Mouse (Mus musculus) erythroblast, embryonic 14.5 days (primary cell): ENCODE data around the gene Atp6v1e2. TPM values are rescaled to one million over a fixed set of nuclear protein-coding genes. Genes with fewer than 3 reads are reported as not detected.

Source experiments
- H3K27me3 ChIP-seq: 2 replicates; pipeline ENCODE4 v1.6.1; 2012; ENCODE audit warnings: inconsistent platforms; ENCODE audit not compliant: control insufficient read depth
- H3K36me3 ChIP-seq: 2 replicates; pipeline ENCODE4 v1.6.1; 2012; ENCODE audit warnings: mild to moderate bottlenecking, inconsistent platforms; ENCODE audit not compliant: control insufficient read depth
- H3K4me1 ChIP-seq: 2 replicates; pipeline ENCODE4 v1.6.1; 2012; ENCODE audit warnings: inconsistent platforms; ENCODE audit not compliant: control insufficient read depth
- H3K4me3 ChIP-seq: replicated peaks from 2 replicates; pipeline ENCODE3; 2012; ENCODE audit warnings: moderate library complexity, mild to moderate bottlenecking, inconsistent platforms
- H3K9me3 ChIP-seq: 2 replicates; pipeline ENCODE4 v1.6.1; 2012; ENCODE audit warnings: low read length, inconsistent platforms, mixed read lengths; ENCODE audit not compliant: control insufficient read depth
- GATA1 ChIP-seq: IDR thresholded peaks from 2 replicates; pipeline ENCODE4 v1.6.1; 2012; ENCODE audit warnings: low read length, inconsistent platforms, mixed read lengths
- TAL1 ChIP-seq: IDR thresholded peaks from 3 replicates; pipeline ENCODE4 v1.6.1; 2012; ENCODE audit warnings: low read length, inconsistent platforms, mixed read lengths
- polyA plus RNA-seq: library from polyadenylated mRNA; stranded (reverse); fragments of >175 nt; gene quantifications from 2 replicates; pipeline ENCODE4 v1.2.3, GENCODE M21; 2012

The Atp6v1e2 gene
- polyA plus RNA-seq, 1 experiment, result not detected

DNA sequence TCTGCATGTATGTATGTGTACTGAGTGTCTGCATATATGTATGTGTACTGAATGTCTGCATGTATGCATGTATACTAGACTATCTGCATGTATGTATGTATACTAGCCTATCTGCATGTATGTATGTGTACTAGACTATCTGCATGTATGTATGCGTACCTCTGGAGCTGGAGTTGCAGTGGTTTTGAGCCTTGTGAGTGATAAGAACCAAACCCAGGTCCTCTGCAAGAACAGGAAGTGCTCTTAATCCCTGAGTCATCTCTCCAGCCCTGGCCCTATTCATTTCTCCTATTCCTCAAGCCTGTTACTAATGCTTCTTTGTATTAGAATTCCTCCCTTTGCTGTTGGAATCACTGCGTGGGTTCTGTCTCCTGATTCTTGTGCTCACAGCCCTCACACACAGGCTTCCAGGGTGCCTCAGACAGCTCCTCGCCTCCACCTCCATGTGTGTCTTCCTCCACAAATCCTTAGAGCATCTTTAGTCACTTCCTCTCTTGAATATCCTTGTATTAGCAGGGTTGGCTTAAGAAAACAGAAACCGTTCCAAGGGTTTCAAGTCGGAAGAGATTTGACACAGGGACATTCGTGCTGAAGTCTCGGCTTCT, 34.6 kb downstream of the Atp6v1e2 start:
- H3K4me1 ChIP-seq, result no peaks in the 10 kb centered on the region
- H3K36me3 ChIP-seq, result no peaks in the 10 kb centered on the region
- no peaks in the 10 kb centered on the region for H3K9me3 ChIP-seq
- H3K27me3 ChIP-seq, result no peaks in the 10 kb centered on the region
- TF ChIP-seq GATA1 (no peak), TAL1 (no peak)
- H3K4me3 ChIP-seq, result no peak overlapping the region

DNA sequence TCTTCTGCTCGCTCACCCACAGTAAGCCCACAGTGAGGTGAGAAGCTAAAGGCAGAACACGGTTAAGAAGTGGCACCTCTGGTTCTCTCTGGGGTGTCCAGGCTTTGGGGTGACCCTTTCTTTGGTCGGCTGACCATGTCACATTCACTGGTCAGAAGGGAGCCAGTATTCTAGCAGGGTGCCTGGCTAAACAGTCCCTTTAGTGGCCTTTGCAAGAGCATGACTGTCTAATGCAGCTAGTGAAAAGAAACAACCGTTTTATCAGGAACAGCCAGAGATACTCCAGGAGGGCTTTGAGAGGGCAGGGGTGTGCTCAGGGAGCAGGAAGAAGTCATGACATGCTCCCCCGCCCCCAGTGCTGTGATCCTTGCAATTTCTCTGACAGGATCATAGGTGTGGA, 36.4 kb downstream of the Atp6v1e2 start:
- Histone ChIP-seq H3K4me3 (no peak overlapping the region), H3K36me3 (no peaks in the 10 kb centered on the region), H3K4me1 (no peaks in the 10 kb centered on the region), H3K9me3 (no peaks in the 10 kb centered on the region), H3K27me3 (no peaks in the 10 kb centered on the region)
- TF ChIP-seq GATA1 (no peak), TAL1 (no peak)

DNA sequence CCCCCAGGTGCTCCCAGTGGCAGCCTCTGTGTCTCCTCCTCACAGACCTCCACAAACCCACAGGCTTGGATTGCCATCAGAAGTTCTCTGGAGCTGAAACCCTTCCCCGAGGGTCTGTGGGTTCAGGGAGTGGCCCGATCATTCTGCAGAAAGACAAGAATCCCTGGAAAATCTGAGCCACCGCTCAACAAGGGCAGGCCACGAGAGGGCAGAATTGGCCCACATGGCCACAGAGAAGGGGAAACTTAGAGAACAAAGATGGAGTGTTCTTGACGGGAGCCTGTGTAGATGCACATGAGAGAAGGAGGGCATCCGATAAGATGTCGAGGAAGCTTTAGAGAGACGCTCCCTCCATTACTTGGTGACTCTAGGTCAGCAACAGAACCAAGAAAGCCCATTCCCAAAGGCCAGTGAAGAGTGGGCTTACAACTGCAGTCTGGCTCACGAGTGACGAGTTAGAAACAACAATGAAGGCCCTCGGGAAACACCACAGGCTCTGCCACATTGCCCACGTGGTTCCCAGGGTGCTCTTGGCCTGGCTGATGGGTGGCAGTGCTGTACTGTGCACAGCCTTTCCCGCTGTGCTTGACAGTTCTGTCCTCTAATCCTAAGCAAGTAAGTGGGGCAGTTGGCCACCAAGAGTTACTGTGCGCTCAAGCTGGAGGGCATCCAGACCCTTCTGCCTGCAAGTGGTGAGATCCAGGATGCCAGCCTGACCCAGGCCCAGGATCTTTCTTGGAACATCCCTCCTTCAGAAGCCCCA, 37.8 kb downstream of the Atp6v1e2 start:
- H3K9me3 ChIP-seq, result no peaks in the 10 kb centered on the region
- H3K4me1 ChIP-seq, result no peaks in the 10 kb centered on the region
- no peak for TF ChIP-seq GATA1
- TF ChIP-seq TAL1, result no peak
- H3K4me3 ChIP-seq, result no peak overlapping the region
- no peaks in the 10 kb centered on the region for H3K36me3 ChIP-seq
- no peaks in the 10 kb centered on the region for H3K27me3 ChIP-seq

DNA sequence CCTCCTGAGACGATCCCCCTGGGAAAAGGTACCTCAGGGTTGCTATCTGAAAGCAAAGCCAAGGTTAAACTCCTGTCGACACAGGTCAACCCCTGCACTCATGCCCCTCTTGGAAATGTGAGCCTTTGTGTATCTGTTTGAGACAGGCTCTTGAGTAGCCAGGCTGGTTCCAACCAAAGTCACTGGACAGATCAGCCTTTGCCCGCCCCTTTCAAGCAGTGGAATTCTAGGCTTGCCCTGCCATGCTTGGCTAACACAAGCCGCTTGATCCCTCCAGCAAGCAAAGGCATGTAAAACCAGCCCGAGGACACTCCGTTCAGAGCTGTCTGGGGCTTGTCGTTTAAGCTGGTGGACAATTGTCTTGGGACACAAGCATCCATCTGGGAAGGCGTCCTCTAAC, 39.4 kb downstream of the Atp6v1e2 start:
- Histone ChIP-seq H3K4me3 (no peak overlapping the region), H3K9me3 (no peaks in the 10 kb centered on the region), H3K4me1 (no peaks in the 10 kb centered on the region), H3K36me3 (no peaks in the 10 kb centered on the region), H3K27me3 (no peaks in the 10 kb centered on the region; the same call in 1 of the 2 replicates)
- TF ChIP-seq GATA1 (no peak), TAL1 (no peak)

DNA sequence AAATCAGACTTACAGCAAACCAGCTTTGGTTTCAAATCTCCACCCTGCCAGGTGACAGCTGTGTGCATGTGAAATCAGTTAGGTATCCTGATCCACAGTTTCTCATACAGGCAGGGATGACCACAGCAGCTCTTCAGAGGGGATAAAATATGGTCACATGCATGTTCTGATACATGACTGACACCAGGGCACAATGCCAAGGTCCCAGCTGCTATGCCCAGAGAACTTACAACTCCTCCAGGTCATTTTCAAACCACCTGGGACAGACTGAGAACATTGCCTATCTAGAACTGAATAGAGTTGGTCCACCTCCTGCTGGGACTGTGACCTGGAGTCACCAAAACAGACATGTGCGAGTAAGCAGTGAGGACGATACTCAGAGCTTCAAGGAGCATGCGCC, 40.6 kb downstream of the Atp6v1e2 start:
- H3K9me3 ChIP-seq, result no peaks in the 10 kb centered on the region
- no peaks in the 10 kb centered on the region for H3K4me1 ChIP-seq

DNA sequence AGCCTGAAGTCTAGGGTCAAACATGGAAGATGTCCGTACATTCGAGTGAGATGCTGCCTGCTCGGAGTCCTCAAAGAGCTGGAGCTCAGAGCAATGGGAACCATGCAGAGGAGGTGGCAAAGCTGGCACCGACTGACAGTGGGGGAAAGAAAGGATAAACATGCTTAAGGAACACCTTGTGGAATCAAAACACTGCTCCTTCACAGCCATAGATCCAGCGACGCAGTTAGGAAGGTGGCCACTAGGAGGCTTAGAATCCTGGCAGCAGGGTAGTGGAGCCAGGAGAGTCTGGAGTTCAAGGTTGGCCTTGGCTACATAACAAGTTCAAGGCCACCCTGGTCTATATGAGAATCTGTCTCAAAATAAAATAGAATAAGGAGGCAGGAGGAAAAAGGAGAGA, 41.1 kb downstream of the Atp6v1e2 start:
- Histone ChIP-seq H3K27me3 (no peaks in the 10 kb centered on the region; the same call in 1 of the 2 replicates), H3K36me3 (no peaks in the 10 kb centered on the region), H3K4me3 (no peak overlapping the region), H3K4me1 (no peaks in the 10 kb centered on the region), H3K9me3 (no peaks in the 10 kb centered on the region)
- no peak for TF ChIP-seq GATA1
- no peak for TF ChIP-seq TAL1

More for the DNA sequence above, 40.6 kb downstream of the Atp6v1e2 start:
- Histone ChIP-seq H3K36me3 (no peaks in the 10 kb centered on the region), H3K4me3 (no peak overlapping the region), H3K27me3 (no peaks in the 10 kb centered on the region; the same call in 1 of the 2 replicates)
- TF ChIP-seq TAL1, result no peak
- TF ChIP-seq GATA1, result no peak

DNA sequence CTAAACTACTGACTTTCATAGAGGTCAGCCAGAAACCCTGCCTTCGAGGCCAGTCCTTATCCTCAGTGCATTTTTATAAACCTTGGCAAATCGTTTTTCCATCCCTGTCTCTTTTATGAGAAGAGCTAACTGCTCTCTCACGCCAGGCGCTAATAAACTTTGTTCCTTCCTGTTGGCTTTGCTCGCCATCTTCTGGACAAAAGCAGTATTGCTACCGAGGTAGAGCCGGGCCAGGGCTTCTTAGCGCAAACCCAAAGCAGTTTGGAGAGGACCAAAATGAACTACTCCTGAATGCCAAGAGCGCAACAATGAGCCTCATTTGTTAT, 41.6 kb downstream of the Atp6v1e2 start:
- H3K27me3 ChIP-seq, result no peaks in the 10 kb centered on the region; the same call in 1 of the 2 replicates
- no peaks in the 10 kb centered on the region for H3K4me1 ChIP-seq
- no peaks in the 10 kb centered on the region for H3K9me3 ChIP-seq
- no peak overlapping the region for H3K4me3 ChIP-seq
- no peak for TF ChIP-seq GATA1
- no peak for TF ChIP-seq TAL1
- H3K36me3 ChIP-seq, result no peaks in the 10 kb centered on the region

DNA sequence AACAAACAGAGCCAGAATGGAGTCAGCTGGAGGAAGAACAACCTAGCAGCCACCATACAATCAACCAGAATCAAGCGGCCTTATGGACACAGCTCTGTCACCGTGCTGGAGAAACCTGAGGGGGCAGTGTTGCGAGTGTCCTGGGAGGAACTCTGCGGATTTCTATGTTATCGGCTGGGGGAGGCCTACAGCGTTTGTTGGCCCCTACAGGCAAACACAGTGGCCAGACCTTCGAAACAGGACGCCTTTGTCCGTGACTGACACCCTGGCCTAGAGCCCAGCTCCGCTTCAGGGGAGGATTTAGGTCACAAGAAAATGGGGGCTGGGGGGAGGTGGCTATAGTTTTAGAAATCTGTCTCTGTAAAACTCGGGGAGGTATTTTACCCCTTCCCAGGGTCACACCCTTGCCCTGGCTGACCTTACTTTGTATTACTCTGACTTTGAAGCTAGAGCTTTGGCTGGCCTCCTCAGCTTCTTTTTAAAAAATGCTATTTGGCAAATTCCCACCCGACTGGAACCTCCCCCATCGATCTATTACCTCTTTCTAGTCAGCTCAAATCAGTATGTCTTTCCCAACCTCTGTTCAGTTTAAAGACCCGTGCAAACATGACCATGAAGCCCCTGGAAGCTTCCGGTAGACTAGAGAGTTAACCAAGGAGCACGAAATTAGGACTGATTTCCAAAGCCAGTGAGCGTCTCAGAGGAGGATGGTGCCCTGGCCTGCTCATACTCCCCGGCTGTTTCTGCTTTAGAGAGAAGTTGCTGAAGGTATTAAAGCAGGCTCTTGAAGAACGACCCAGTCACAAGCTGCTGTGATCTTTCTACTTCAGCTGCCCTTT, 42.2 kb downstream of the Atp6v1e2 start:
- no peak overlapping the region for H3K4me3 ChIP-seq
- no peaks in the 10 kb centered on the region; the same call in 1 of the 2 replicates for H3K27me3 ChIP-seq
- H3K4me1 ChIP-seq, result no peaks in the 10 kb centered on the region
- TF ChIP-seq TAL1 (no peak), GATA1 (no peak)
- no peaks in the 10 kb centered on the region for H3K9me3 ChIP-seq
- no peaks in the 10 kb centered on the region for H3K36me3 ChIP-seq

DNA sequence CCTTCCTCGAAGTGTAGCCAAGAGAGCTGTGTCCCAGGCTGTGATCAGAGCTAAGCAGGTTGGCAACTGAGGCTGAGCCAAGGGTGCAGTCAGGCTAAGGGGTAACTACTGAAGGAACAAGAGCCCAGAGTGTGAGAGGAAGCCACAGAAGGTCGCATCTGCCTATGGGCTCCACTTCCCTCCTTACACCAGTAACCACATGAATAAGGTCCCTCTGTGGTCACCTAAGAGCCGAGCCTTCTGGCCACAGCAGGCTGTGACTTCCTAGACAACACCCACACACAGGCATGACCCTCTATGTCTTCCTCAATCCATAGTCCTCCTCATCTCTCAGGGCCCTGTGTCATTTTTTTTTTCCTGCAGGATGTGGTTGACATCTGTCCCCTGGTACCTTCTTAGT, 43.5 kb downstream of the Atp6v1e2 start:
- no peak for TF ChIP-seq GATA1
- no peak for TF ChIP-seq TAL1
- H3K36me3 ChIP-seq, result no peaks in the 10 kb centered on the region
- no peaks in the 10 kb centered on the region for H3K9me3 ChIP-seq
- H3K4me3 ChIP-seq, result no peak overlapping the region
- no peaks in the 10 kb centered on the region for H3K4me1 ChIP-seq
- no peaks in the 10 kb centered on the region; the same call in 1 of the 2 replicates for H3K27me3 ChIP-seq
